Mouse (Mus musculus) macrophage (primary cell): Measurements from ENCODE around the gene Slc44a3. TPM values are rescaled to one million over a fixed set of nuclear protein-coding genes. Genes with fewer than 3 reads are reported as not detected.

Experiments
- H3K27ac ChIP-seq: fragments of 350-480 bp; formaldehyde crosslinking; 2 replicates; pipeline ENCODE4 v1.9.0; 2021
- H3K36me3 ChIP-seq: fragments of 350-480 bp; formaldehyde crosslinking; 2 replicates; pipeline ENCODE4 v1.9.0; 2021; ENCODE audit errors: inconsistent target
- H3K4me3 ChIP-seq: fragments of 350-480 bp; formaldehyde crosslinking; 2 replicates; pipeline ENCODE4 v1.9.0; 2021; ENCODE audit errors: inconsistent target
- H3K79me2 ChIP-seq: fragments of 350-480 bp; formaldehyde crosslinking; 2 replicates; pipeline ENCODE4 v1.9.0; 2021; ENCODE audit errors: inconsistent target
- WGBS: methylation state at CpG from one replicate; pipeline ENCODE4 v1.1.7; 2026; ENCODE audit warnings: inconsistent platforms; ENCODE audit not compliant: missing documents; 5-methylcytosine and 5-hydroxymethylcytosine counted together
- polyA plus RNA-seq: library from polyadenylated mRNA; stranded (reverse); fragments of 250-400 nt; gene quantifications from 3 replicates; pipeline ENCODE4 v1.2.4, GENCODE M21; 2018; ENCODE audit warnings: inconsistent platforms

The Slc44a3 gene
- polyA plus RNA-seq, 1 experiment from 2014 or later, result not detected

DNA sequence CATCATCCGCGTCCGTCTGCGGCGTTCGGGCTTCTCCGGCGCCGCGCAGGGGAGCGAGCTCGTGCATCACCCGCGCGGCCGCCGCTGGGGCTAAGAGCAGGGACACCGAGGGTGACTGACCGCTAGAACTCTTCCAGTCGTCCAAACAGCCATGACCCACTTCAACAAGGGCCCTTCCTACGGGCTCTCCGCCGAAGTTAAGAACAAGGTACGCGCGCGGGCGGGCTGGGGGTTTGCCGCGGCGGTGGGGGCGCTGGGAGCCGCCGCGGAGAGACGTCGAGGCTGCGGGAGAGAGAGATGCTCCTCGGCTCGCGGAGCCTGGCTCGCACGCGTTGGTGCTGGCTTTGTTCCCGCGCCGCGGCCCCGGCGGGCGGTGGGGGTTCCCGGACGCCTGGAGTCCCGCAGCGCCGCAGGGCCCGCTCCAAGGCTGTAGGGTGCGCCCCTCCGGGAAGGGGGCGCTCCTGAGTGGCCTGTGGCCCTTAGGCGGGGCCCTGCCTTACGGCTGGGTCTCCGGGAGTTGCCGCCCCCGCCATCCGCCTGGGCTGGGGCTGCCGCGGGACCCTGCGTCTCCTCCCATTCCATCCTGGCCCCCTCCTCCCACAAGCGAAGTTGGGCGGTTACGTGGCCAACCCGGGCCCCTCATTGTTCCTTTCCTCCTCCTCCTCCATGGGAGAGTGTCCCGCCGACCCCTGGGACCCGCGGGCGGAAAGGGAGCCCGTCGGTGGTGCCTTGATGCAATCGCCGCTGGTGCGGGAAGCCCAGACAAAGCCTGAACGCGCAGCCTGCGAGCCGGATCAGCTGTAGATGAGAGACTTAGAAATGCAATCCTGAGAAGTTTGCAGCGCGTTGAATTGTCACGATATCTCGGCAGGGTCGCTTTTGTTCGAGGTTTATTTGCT is 105.3 kb downstream of the Slc44a3 start:
- no peaks in the 10 kb centered on the region for H3K36me3 ChIP-seq
- no peak overlapping the region for H3K27ac ChIP-seq
- no peak overlapping the region for H3K4me3 ChIP-seq
- no peaks in the 10 kb centered on the region for H3K79me2 ChIP-seq
- WGBS, result 3% methylated on average over 87 of the region's 93 CpGs

DNA sequence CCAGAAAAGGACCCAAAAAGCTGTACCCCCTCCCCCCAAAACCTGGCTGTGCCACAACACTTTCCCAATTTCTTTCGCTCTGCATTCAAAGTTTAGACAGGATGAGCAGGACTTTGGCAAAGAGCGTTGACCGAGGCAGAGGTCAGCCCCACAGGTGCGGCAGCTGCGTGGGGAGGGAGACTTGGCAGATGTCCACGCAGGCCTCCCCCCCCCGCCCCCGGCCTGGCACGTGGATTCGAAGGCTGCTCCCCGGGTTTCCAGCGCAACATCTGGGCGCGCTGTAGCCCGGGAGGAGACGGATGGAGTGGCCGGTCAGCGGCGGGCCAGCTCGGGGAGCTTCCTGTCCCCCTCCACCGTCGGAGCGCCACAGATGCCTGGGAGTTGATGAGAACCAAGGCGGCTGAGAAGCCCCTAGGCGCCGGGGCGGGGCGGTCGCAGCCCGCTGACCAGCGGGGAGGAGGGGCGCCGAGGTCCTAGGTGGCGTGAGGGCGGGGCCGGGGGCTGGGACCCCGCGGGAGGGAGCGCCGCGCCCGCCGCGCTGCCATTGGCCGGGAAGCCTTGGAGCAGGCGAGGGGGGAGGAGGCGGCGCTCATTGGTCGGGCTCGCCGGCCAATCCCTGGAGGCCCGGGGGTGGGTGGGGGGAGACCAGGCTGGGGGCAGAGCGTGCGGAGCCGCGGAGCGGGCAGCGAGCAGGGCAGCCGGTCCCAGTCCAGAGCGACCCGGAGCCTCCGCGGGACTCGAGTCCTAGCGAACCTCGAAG is 106.2 kb downstream of the Slc44a3 start, which contains the start of gene Cnn3:
Gene Cnn3, plus strand, starts transcription at position 637 of the 760 bp plus-strand sequence.
- Histone ChIP-seq H3K4me3 (no peak within 1 kb of the TSS), H3K27ac (no peak within 1 kb of the TSS), H3K79me2 (no peaks in the 10 kb centered on the region), H3K36me3 (no peaks in the 10 kb centered on the region)
- under 1% methylated on average over 52 of the region's 66 CpGs for WGBS

DNA sequence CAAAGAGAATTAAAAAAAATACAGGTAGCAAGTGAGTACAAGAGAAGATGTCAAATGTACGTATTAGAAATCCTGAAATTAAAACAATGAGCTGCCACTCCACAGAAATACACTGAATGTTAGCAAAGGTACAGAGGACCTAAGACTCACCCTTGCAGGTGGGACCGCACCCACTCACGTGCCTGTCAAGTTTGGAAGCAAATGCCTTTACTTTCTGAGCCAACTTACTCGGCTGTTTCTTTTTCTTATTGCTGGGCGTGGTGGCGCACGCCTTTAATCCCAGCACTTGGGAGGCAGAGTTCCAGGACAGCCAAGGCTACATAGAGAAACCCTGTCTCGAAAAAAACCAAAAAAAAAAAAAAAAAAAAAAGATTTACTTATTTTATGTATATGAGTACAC is 109.8 kb downstream of the Slc44a3 start:
- 93% methylated on average over 7 of the region's 8 CpGs for WGBS
- Histone ChIP-seq H3K27ac (no peak overlapping the region), H3K4me3 (no peak overlapping the region), H3K79me2 (no peaks in the 10 kb centered on the region), H3K36me3 (no peaks in the 10 kb centered on the region)

DNA sequence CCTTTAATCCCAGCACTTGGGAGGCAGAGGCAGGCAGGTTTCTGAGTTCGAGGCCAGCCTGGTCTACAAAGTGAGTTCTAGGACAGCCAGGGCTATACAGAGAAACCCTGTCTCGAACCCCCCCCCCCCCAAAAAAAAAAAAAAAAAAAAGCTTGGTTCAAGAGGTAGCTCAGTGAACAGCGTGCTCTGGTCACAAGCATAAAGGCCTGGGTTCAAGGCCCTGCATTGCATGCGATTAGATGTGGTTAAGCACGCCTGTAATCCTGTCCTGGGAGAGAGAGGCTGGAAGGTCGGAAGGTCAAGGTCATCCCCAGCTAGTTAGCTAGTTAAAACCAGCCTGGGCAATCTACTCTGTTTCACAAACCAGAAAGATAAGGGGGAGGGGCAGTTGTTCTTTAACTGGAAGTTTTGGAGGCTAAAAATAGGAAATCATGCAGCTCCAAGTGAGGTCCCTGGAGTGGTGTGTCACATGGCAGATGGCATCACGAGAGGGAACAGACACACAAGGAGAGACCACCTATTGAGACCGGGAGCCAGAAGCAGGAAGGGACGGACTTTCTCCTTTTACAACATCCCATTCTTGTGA is 113.3 kb downstream of the Slc44a3 start:
- WGBS, result 91% methylated on average over 7 of the region's 9 CpGs

DNA sequence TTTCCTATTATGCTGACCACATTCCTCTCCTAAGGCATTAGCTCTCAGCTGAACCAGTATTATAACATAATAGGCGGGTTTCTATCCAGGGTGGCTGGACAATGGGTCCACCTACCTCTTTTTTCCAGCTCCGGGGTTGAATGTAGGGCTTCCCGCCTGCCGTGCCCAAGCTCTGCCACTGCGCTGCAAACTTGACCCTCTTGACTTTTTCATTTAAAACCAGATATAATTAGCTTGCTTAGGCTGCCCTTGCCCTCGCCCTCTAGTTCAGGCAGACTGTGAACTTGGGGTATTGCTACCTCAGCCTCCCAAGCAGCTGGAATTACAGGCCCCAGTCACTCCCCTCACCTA is 114.0 kb downstream of the Slc44a3 start:
- Histone ChIP-seq H3K4me3 (no peak overlapping the region), H3K27ac (no peak overlapping the region), H3K36me3 (no peaks in the 10 kb centered on the region), H3K79me2 (no peaks in the 10 kb centered on the region)
- 96% methylated on average over 6 of the region's 6 CpGs for WGBS

More for the DNA sequence above, 113.3 kb downstream of the Slc44a3 start:
- Histone ChIP-seq H3K4me3 (no peak overlapping the region), H3K27ac (no peak overlapping the region), H3K79me2 (no peaks in the 10 kb centered on the region), H3K36me3 (no peaks in the 10 kb centered on the region)

DNA sequence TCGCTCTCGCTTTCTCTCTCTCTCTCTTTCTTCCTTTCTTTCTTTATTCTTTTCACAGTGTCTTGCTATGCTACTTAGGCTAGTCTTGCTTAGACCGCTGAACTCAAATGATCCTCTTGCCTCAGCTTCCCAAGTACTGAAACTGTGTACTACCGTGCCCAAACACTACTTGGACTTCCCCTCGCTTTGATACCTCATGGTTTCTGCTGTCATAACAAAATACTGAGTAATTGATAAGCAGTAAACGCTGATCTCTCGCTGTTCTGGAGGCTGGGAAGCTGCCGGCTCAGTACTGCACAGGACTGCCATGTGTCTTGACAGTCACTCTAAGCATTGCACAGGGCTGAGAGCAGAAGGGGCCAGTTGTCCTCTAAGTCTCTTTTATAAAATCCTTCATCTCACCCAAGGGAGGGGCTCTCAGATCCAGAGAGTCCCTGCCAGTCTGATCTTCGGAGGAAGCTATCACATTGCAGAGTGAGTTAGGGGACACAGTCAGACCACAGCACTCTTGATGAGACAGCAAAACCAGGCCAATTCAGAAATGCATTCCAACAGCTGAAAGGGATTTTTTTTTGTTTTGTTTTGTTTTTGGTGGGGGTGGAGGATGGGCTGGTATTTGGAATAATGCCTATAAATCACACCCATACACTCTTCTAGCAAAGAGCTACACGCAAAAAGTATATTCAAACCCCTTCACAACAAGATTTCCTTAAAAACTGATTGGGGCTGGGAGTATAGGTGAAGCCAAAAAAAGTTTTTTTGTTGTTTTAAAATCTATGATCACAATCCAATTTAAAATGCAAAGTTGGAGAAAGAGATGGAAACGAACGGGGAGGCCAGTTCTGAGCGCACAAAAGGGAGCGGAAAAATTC is 114.6 kb downstream of the Slc44a3 start:
- no peak overlapping the region for H3K4me3 ChIP-seq
- no peaks in the 10 kb centered on the region for H3K36me3 ChIP-seq
- no peak overlapping the region for H3K27ac ChIP-seq
- H3K79me2 ChIP-seq, result no peaks in the 10 kb centered on the region
- 88% methylated on average over 13 of the region's 14 CpGs for WGBS

DNA sequence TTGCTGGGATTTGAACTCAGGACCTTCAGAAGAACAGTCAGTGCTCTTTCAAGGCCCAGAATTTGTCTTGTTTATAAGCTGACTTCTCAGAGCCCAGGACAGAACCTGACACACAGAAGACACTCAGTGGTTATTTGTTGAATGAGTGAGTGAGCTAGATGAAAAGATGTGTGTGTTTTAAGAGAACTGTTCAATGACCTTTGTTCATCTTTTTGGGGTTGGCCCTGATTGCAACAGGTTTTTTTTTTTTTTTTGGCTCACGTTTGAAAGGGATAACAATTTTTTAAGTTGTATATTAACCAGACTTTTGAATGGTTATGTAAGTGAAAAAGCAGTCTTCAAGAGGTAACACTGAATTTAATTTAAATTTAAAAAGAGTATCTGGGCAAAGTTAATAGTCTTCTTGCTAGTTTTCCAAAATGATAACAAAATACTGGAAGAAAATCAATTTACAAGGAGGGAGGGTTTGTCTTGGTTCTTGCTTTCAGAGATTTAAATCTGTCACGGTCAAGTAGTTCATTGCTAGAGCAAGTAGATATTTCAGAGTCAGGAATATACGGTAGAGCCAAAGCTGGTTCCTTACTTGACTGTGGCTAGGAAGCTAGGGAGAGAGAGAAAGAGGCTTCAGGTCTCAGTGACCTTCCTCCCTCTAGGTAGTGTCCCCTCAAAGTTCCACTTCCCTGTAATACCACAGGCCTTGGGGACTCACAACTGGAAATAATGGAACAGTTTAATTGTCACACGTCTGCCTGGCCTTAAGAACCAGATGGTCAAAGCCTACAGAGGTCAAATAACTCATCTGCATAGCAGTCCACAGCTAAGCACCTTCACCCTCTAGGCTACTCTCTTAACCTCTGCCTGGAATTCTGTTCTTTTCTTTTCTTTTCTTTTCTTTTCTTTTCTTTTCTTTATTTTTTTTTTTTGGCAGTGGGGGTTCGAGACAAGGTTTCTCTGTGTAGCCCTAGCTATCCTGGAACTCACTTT is 115.7 kb downstream of the Slc44a3 start:
- Histone ChIP-seq H3K79me2 (no peaks in the 10 kb centered on the region), H3K4me3 (no peak overlapping the region), H3K36me3 (no peaks in the 10 kb centered on the region), H3K27ac (no peak overlapping the region)
- WGBS, result 77% methylated on average over 5 of the region's 5 CpGs

DNA sequence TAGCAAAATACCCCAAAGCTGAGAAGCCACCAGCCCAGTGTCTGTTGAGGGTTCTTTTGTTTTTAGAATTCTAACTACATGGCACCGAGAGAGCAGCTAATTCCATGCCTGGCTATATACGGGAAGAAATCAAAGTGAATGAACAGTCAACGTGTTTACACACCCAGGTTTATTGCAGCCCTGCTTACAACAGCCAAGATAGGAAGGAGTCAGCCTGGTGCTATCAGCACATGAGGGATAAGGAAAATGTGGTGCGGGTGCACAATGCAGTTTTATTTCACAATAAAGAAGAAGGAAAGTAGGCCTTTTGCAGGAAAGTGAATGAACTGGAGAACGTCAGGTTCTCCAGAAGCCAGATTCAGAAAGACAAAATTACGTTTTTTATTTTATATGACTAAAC is 120.8 kb downstream of the Slc44a3 start:
- Histone ChIP-seq H3K79me2 (no peaks in the 10 kb centered on the region), H3K27ac (no peak overlapping the region), H3K4me3 (no peak overlapping the region), H3K36me3 (no peaks in the 10 kb centered on the region)
- 97% methylated on average over 6 of the region's 6 CpGs for WGBS

Other genes with a start within 250 kb of the Slc44a3 start
- not detected in 3 replicates for gene Tmem56, start 249.3 kb downstream of the Slc44a3 start, polyA plus RNA-seq
- 9.8 to 14.2 TPM (median 12.1 TPM) in 3 replicates for gene Alg14, start 240.6 kb downstream of the Slc44a3 start, polyA plus RNA-seq
- 0.22 to 0.61 TPM (median 0.36 TPM) in 3 replicates for gene Cnn3, start 105.9 kb downstream of the Slc44a3 start, polyA plus RNA-seq
- gene 4930432M17Rik, start 138.4 kb upstream of the Slc44a3 start, polyA plus RNA-seq, result not detected in 3 replicates
- 0.17 TPM in 1 of 3 replicates, not detected in the others for gene F3, start 191.1 kb upstream of the Slc44a3 start, polyA plus RNA-seq